Mouse (Mus musculus) heart, postnatal 0 days (tissue): Measurements from ENCODE around the gene Map3k5.

ENCODE experiments used
- CTCF ChIP-seq: IDR thresholded peaks from 2 replicates; pipeline ENCODE4 v1.5.1; 2016; ENCODE audit warnings: antibody characterized with exemption, control low read depth, low read depth
- EP300 ChIP-seq: IDR thresholded peaks from 2 replicates; pipeline ENCODE4 v1.6.1; 2016; ENCODE audit warnings: antibody characterized with exemption, low read depth

- no peak for TF ChIP-seq EP300
- no peak for TF ChIP-seq CTCF
Observed at GRCm38 (mm10) chr10:19989986-19990385, 55.7 kb downstream of the Map3k5 start.
